Mouse (Mus musculus): ENCODE data around the gene Zfp609.

GRCm38 (mm10) chr9:65789788-65790187 lies 37.6 kb downstream of the Zfp609 start:
- no peak for TF ChIP-seq CTCF (IDR thresholded peaks at IDR 0.05; ENCODE audit: low read depth, low read length)
- no peak for TF ChIP-seq EP300 (IDR thresholded peaks at IDR 0.05; ENCODE audit: insufficient read depth, low read depth, low read length)
- no peak for TF ChIP-seq POLR2A (IDR thresholded peaks at IDR 0.05; ENCODE audit: insufficient read depth, low read length)

All from ES-Bruce4 (cell line).